Mouse (Mus musculus): Measurements from ENCODE around the gene Zbtb45.

DNA sequence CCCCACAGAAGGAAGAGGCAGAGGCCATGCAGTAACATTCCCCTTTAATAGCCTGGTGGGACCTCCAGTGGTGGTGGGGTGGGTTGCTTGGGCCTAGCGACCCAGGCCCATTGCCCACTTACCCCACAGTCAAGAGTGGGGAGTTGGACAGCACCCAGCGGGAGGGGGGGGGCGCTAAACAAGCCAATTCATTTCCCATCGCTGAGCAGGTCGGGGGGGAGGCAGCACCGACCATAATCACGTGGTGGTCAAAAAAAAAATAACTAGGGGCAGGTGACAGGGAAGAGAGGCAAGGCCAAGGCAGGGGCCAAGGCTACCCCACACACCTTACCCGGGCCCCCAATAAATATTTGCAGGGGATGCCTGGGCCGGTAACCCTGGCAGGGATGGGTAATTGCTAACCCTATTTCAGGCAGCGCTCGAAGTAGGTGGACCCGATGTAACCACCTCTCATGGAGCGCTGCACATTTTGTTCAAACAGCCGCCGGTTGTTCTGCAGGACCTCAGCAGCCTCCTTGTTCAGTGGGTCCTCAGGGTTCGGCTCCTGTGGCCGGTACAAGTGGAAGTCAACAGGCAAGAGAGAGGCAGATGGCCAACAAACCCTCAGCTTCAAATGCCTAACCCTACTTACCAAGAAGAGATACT, 25.5 kb upstream of the Zbtb45 start:
- TF ChIP-seq CTCF (conservative IDR thresholded peaks at IDR 0.05; ENCODE audit: low read length) (no peak), NANOG (IDR thresholded peaks at IDR 0.05; ENCODE audit: borderline replicate concordance, low read length) (no peak)

Measured in E14TG2a.4 (cell line).